In the genomic region with DNA sequence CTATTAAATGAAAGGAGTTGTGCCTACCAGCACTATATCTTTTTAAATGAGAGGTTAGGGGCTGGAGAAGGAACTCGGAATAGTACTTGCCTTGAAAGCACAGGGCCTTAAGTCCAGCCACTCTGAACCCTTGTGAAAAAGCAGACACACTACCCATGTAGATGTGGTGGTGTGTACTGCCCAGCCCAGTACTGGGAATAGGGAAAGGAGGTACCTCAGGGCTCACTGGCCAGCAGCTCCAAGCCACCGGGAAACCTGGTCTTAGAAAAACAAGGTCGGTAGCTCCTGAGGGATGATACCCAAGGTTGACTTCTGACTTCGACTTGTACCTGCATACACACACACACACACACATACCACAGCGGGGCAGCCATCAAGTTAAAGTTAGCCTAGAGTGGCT, we compare ENCODE assay signal across 28 mouse cellular contexts.
DNase-seq lines count a peak whose midpoint lies in the region; ATAC-seq and TF ChIP-seq lines count a peak whose summit lies in the region.
"Had no signal": no experiment of that assay in that cellular context is flagged by ENCODE, and none has a peak within 500 bp of the region (broad histone marks: within the 10 kb centered on the region; RNA-seq: fewer than 3 reads in every experiment).

No protein-coding gene starts in this region.

- peak; percentile 80 for DNase-seq in heart, adult 11 months
- DNase-seq in heart, adult 8-10 months (ENCODE audit: low spot score) = no peak
- no peak for DNase-seq in midbrain, embryonic 14.5 days
- DNase-seq in liver, postnatal 0 days = no peak
- DNase-seq in gastrocnemius, adult 8-10 months (ENCODE audit: low spot score in 2 of 2) = no peak
- DNase-seq: adrenal gland, adult 2 months; adrenal gland, postnatal 36 days; cerebellum, adult 18-20 months; gastrocnemius, postnatal 14 days; heart, adult 18-20 months; heart, postnatal 4 days; kidney, adult 11 months; kidney, postnatal 14 days; left cerebral cortex, postnatal 4 days; lung, postnatal 14 days; right cerebral cortex, postnatal 25 days; thymus, postnatal 14 days had no signal

- no peak for TF ChIP-seq CTCF in liver, postnatal 0 days (IDR thresholded peaks at IDR 0.05; ENCODE audit: low read depth)

- H3K9me3 ChIP-seq in midbrain, embryonic 15.5 days = no peaks in the 10 kb centered on the region
- no peaks in the 10 kb centered on the region for H3K9me3 ChIP-seq in midbrain, embryonic 14.5 days (ENCODE audit: control insufficient read depth, low read length)
- H3K9me3 ChIP-seq in liver, postnatal 0 days (ENCODE audit: low read length) = no peaks in the 10 kb centered on the region
- H3K9me3 ChIP-seq: embryonic facial prominence, embryonic 13.5 days; heart, embryonic 12.5 days; hindbrain, embryonic 13.5 days; midbrain, embryonic 10.5 days; stomach, embryonic 15.5 days had no signal

- H3K4me1 ChIP-seq in midbrain, embryonic 15.5 days = peaks cover 12% of the 10 kb centered on the region; the same call in 1 of the 2 replicates
- H3K4me1 ChIP-seq in midbrain, embryonic 14.5 days (ENCODE audit: control insufficient read depth, insufficient read depth, low read length) = peaks cover 1% of the 10 kb centered on the region; the same call in 1 of the 2 replicates
- H3K4me1 ChIP-seq in liver, postnatal 0 days (ENCODE audit: insufficient read depth) = peaks cover 9% of the 10 kb centered on the region
- H3K4me1 ChIP-seq: midbrain, embryonic 10.5 days had no signal

- no peaks in the 10 kb centered on the region for H3K27me3 ChIP-seq in midbrain, embryonic 15.5 days (replicated peaks)
- H3K27me3 ChIP-seq in midbrain, embryonic 14.5 days (ENCODE audit: control insufficient read depth, insufficient read depth, low read length) = no peaks in the 10 kb centered on the region
- H3K27me3 ChIP-seq in liver, postnatal 0 days (ENCODE audit: insufficient read depth, low read length) = no peaks in the 10 kb centered on the region
- H3K27me3 ChIP-seq: embryonic facial prominence, embryonic 13.5 days; heart, embryonic 12.5 days; hindbrain, embryonic 13.5 days; stomach, embryonic 15.5 days had no signal

- TF ChIP-seq EP300 in liver, postnatal 0 days (IDR thresholded peaks at IDR 0.05; ENCODE audit: low read depth) = no peak

- no peak overlapping the region for H3K27ac ChIP-seq in midbrain, embryonic 15.5 days
- H3K27ac ChIP-seq in midbrain, embryonic 14.5 days (replicated peaks; ENCODE audit: low read depth, low read length) = no peak overlapping the region
- no peak overlapping the region for H3K27ac ChIP-seq in liver, postnatal 0 days (ENCODE audit: low read depth)
- H3K27ac ChIP-seq: embryonic facial prominence, embryonic 13.5 days; hindbrain, embryonic 13.5 days; midbrain, embryonic 10.5 days; stomach, embryonic 15.5 days had no signal

- 0 out of 2 replicates have a peak, but pooled peaks have one; percentile 35 for ATAC-seq in midbrain, embryonic 15.5 days (replicated peaks)
- ATAC-seq in midbrain, embryonic 14.5 days (ENCODE audit: low FRiP score, low TSS enrichment) = no peak
- 0 out of 2 replicates have a peak, but pooled peaks have one; percentile 28 for ATAC-seq in erythroid progenitor cell, adult 5-6 weeks (replicated peaks; ENCODE audit: low FRiP score, poor library complexity, severe bottlenecking)
- no peak for ATAC-seq in liver, postnatal 0 days
- ATAC-seq: activated CD4-positive, CD25-positive, alpha-beta regulatory T cell, adult 4 months; CD4-positive, CD25-positive, alpha-beta regulatory T cell, adult 4 months had no signal

- H3K4me3 ChIP-seq in midbrain, embryonic 15.5 days = no peak overlapping the region
- no peak overlapping the region for H3K4me3 ChIP-seq in midbrain, embryonic 14.5 days (replicated peaks; ENCODE audit: low read depth, low read length)
- no peak overlapping the region for H3K4me3 ChIP-seq in liver, postnatal 0 days (ENCODE audit: low read depth, low read length)
- H3K4me3 ChIP-seq: embryonic facial prominence, embryonic 13.5 days; erythroblast, embryonic 14.5 days; heart, embryonic 12.5 days; hindbrain, embryonic 13.5 days; midbrain, embryonic 10.5 days; stomach, embryonic 15.5 days had no signal

- H3K36me3 ChIP-seq in midbrain, embryonic 15.5 days (replicated peaks) = no peaks in the 10 kb centered on the region
- H3K36me3 ChIP-seq in midbrain, embryonic 14.5 days (ENCODE audit: control insufficient read depth, insufficient read depth, low read length) = peaks cover 9% of the 10 kb centered on the region; the same call in 1 of the 2 replicates
- no peaks in the 10 kb centered on the region for H3K36me3 ChIP-seq in liver, postnatal 0 days (replicated peaks; ENCODE audit: insufficient read depth, low read length)
- H3K36me3 ChIP-seq: heart, embryonic 12.5 days; midbrain, embryonic 10.5 days; stomach, embryonic 15.5 days had no signal

- no peak overlapping the region for H3K9ac ChIP-seq in midbrain, embryonic 15.5 days
- H3K9ac ChIP-seq in midbrain, embryonic 14.5 days (replicated peaks; ENCODE audit: low read length) = no peak overlapping the region
- no peak overlapping the region for H3K9ac ChIP-seq in liver, postnatal 0 days (replicated peaks)
- H3K9ac ChIP-seq: embryonic facial prominence, embryonic 13.5 days; heart, embryonic 12.5 days; hindbrain, embryonic 13.5 days; lung, embryonic 14.5 days; stomach, embryonic 15.5 days had no signal

- H3K4me2 ChIP-seq in midbrain, embryonic 15.5 days = no peak overlapping the region
- no peak overlapping the region for H3K4me2 ChIP-seq in midbrain, embryonic 14.5 days (ENCODE audit: low read length)
- peak overlapping the region; percentile 19; the same call in 1 of the 2 replicates for H3K4me2 ChIP-seq in liver, postnatal 0 days (ENCODE audit: low read depth, low read length)
- H3K4me2 ChIP-seq: embryonic facial prominence, embryonic 13.5 days; heart, embryonic 12.5 days; hindbrain, embryonic 13.5 days; lung, embryonic 14.5 days; stomach, embryonic 15.5 days had no signal

- WGBS in midbrain, embryonic 15.5 days = 87% methylated on average over 5 of the region's 5 CpGs
- 90% methylated on average over 5 of the region's 5 CpGs for WGBS in midbrain, embryonic 14.5 days
- 75% methylated on average over 5 of the region's 5 CpGs for WGBS in liver, postnatal 0 days (ENCODE audit: insufficient replicate concordance)

Comparison
In these comparisons a context has a peak if more than half of its experiments do, and no peak if none do; other contexts are left out.
1. ATAC-seq: peak in midbrain, embryonic 15.5 days (single experiment) and erythroid progenitor cell, adult 5-6 weeks (single experiment); none in midbrain, embryonic 14.5 days (single experiment) and liver, postnatal 0 days (single experiment).